10 mouse cellular contexts compared by ENCODE assay signal in genomic region chr16:18031752-18032151, GRCm38 (mm10). TPM values are rescaled to one million over a fixed set of nuclear protein-coding genes. Genes with fewer than 3 reads are reported as not detected.
DNase-seq lines count a peak whose midpoint lies in the region; ATAC-seq lines count a peak whose summit lies in the region.
"Had no signal": no experiment of that assay in that cellular context is flagged by ENCODE, and none has a peak within 500 bp of the region (broad histone marks: within the 10 kb centered on the region; RNA-seq: fewer than 3 reads in every experiment).

No protein-coding gene starts in this region.

- no peaks in the 10 kb centered on the region for H3K27me3 ChIP-seq in limb, embryonic 11.5 days (ENCODE audit: control insufficient read depth, insufficient read depth, low read length)
- H3K27me3 ChIP-seq in limb, embryonic 10.5 days (ENCODE audit: low read depth, poor library complexity, severe bottlenecking) = 0 out of 2 replicates have a peak, but pooled peaks cover 4% of the 10 kb centered on the region

- H3K27ac ChIP-seq in limb, embryonic 11.5 days (replicated peaks; ENCODE audit: low read depth, low read length) = no peak overlapping the region
- H3K27ac ChIP-seq in limb, embryonic 10.5 days = no peak overlapping the region
- H3K27ac ChIP-seq: liver, embryonic 13.5 days had no signal

- no peaks in the 10 kb centered on the region for H3K4me1 ChIP-seq in limb, embryonic 11.5 days (ENCODE audit: control insufficient read depth, insufficient read depth, low read length)
- no peaks in the 10 kb centered on the region for H3K4me1 ChIP-seq in limb, embryonic 10.5 days

- no peaks in the 10 kb centered on the region for H3K36me3 ChIP-seq in limb, embryonic 11.5 days (ENCODE audit: control insufficient read depth, insufficient read depth, low read length)
- H3K36me3 ChIP-seq in limb, embryonic 10.5 days = no peaks in the 10 kb centered on the region
- H3K36me3 ChIP-seq: liver, embryonic 13.5 days had no signal

- no peaks in the 10 kb centered on the region for H3K9me3 ChIP-seq in limb, embryonic 11.5 days (ENCODE audit: control insufficient read depth, low read length)
- no peaks in the 10 kb centered on the region for H3K9me3 ChIP-seq in limb, embryonic 10.5 days (replicated peaks)
- H3K9me3 ChIP-seq: liver, embryonic 13.5 days had no signal

- no peak overlapping the region for H3K4me3 ChIP-seq in limb, embryonic 11.5 days (ENCODE audit: low read depth, low read length)
- H3K4me3 ChIP-seq in limb, embryonic 10.5 days = no peak overlapping the region
- H3K4me3 ChIP-seq: liver, embryonic 13.5 days had no signal

- peak; percentile 32 for DNase-seq in embryo, embryonic 10 days (ENCODE audit: low spot score)
- no peak for DNase-seq in embryo, embryonic 9.5 days (ENCODE audit: extremely low spot score)
- peak; percentile 31 for DNase-seq in limb, embryonic 11.5 days (ENCODE audit: low spot score)
- no peak for DNase-seq in limb, embryonic 10.5 days (ENCODE audit: low spot score)
- peak; percentile 72 for DNase-seq in adipocyte (ENCODE audit: low spot score)
- no peak for DNase-seq in cerebellum, adult 11-12 months
- DNase-seq in gastrocnemius, postnatal 14 days = no peak
- DNase-seq: liver, embryonic 13.5 days had no signal

- 49% methylated on average over 2 of the region's 2 CpGs for WGBS in limb, embryonic 11.5 days
- WGBS in limb, embryonic 10.5 days = 53% methylated on average over 2 of the region's 2 CpGs

- intact Hi-C loops in gastrocnemius, postnatal 14 days (cut with DNase I; ENCODE audit: low total_unique reads) = no loop called here

- no peak overlapping the region for H3K9ac ChIP-seq in limb, embryonic 11.5 days (ENCODE audit: low read length)
- H3K9ac ChIP-seq: liver, embryonic 13.5 days had no signal

- no peak for ATAC-seq in limb, embryonic 11.5 days (ENCODE audit: insufficient number of reproducible peaks, low FRiP score, low TSS enrichment, low read depth)
- ATAC-seq in megakaryocyte progenitor cell, adult 5-6 weeks (replicated peaks; ENCODE audit: poor library complexity) = 0 out of 2 replicates have a peak, but pooled peaks have one; percentile 30

- no peak overlapping the region for H3K4me2 ChIP-seq in limb, embryonic 11.5 days (ENCODE audit: low read depth, severe bottlenecking)
- H3K4me2 ChIP-seq: liver, embryonic 13.5 days had no signal

RNA-seq across cellular contexts. Expression of gene Dgcr6, which starts 20.9 kb away (rescaled TPM):
- 130 and 135 TPM in 2 replicates for polyA plus RNA-seq in limb, embryonic 11.5 days (2014; fragmentation: Nextera tagmentation; extraction: Ambion mirVana)
- polyA plus RNA-seq in limb, embryonic 10.5 days (2016; fragmentation: Nextera tagmentation; extraction: Ambion mirVana) = 160 and 168 TPM in 2 replicates
- total RNA-seq in megakaryocyte progenitor cell, adult 5-6 weeks (2015) = 30.8 and 33.9 TPM in 2 replicates
- total RNA-seq in megakaryocyte progenitor cell, adult 5-6 weeks (2017) = 18.2 and 23.7 TPM in 2 replicates
- total RNA-seq in gastrocnemius, postnatal 14 days (2021) = 10 to 100 TPM; 26.6 to 28.5 TPM

RNA-seq across cellular contexts. Expression of gene Vpreb2, which starts 51.5 kb away (rescaled TPM):
- not detected in 2 replicates for polyA plus RNA-seq in limb, embryonic 11.5 days (2014; fragmentation: Nextera tagmentation; extraction: Ambion mirVana)
- polyA plus RNA-seq in limb, embryonic 10.5 days (2016; fragmentation: Nextera tagmentation; extraction: Ambion mirVana) = not detected in 2 replicates
- total RNA-seq in megakaryocyte progenitor cell, adult 5-6 weeks (2015) = not detected in 2 replicates
- not detected in 2 replicates for total RNA-seq in megakaryocyte progenitor cell, adult 5-6 weeks (2017)
- under 1 TPM in 1 of 2 experiments, not detected in 1; 0.38 TPM for total RNA-seq in gastrocnemius, postnatal 14 days (2021)
- polyA plus RNA-seq: frontal cortex, adult 2 months had no signal

RNA-seq across cellular contexts. Expression of gene Prodh, which starts 58.3 kb away (rescaled TPM):
- 15.0 and 15.9 TPM in 2 replicates for polyA plus RNA-seq in limb, embryonic 11.5 days (2014; fragmentation: Nextera tagmentation; extraction: Ambion mirVana)
- polyA plus RNA-seq in limb, embryonic 10.5 days (2016; fragmentation: Nextera tagmentation; extraction: Ambion mirVana) = 16.6 and 19.4 TPM in 2 replicates
- total RNA-seq in megakaryocyte progenitor cell, adult 5-6 weeks (2015) = 10.9 and 16.8 TPM in 2 replicates
- 60.3 and 64.2 TPM in 2 replicates for total RNA-seq in megakaryocyte progenitor cell, adult 5-6 weeks (2017)
- total RNA-seq in gastrocnemius, postnatal 14 days (2021) = 10 to 100 TPM in 1 of 2 experiments, 1 to 10 TPM in 1; 2.7 to 11.8 TPM

Comparison
In these comparisons a context has a peak if more than half of its experiments do, and no peak if none do; other contexts are left out.
1. DNase-seq: peak in embryo, embryonic 10 days (single experiment), limb, embryonic 11.5 days (single experiment) and adipocyte (single experiment); none in embryo, embryonic 9.5 days (single experiment), limb, embryonic 10.5 days (single experiment), cerebellum, adult 11-12 months (single experiment) and gastrocnemius, postnatal 14 days (single experiment).